Mouse (Mus musculus) CH12.LX (cell line): ENCODE data around the gene Clec2d. TPM values are rescaled to one million over a fixed set of nuclear protein-coding genes. Genes with fewer than 3 reads are reported as not detected.

ENCODE experiments used
- DNase-seq: peaks from one replicate; pipeline ENCODE4 v3.0.0-alpha.2; 2013; ENCODE audit errors: extremely low read depth
- H3K27ac ChIP-seq: 2 replicates; pipeline ENCODE4 v1.5.1; 2012; ENCODE audit warnings: low read depth, mild to moderate bottlenecking, control low read depth, moderate library complexity; ENCODE audit not compliant: insufficient read depth
- H3K27me3 ChIP-seq: replicated peaks from 2 replicates; pipeline ENCODE3; 2012; ENCODE audit warnings: inconsistent platforms
- H3K36me3 ChIP-seq, 2 experiments: replicated peaks in 1 of 2; 2 replicates each; pipeline versions ENCODE3 to v1.6.1; 2012; ENCODE audit warnings: inconsistent platforms in 1 of 2, low read length in 1 of 2, mild to moderate bottlenecking in 1 of 2, mixed read lengths in 1 of 2, moderate library complexity in 1 of 2; ENCODE audit not compliant: control insufficient read depth in 1 of 2, insufficient read depth in 1 of 2
- H3K4me1 ChIP-seq, 2 experiments: 2 replicates each; pipeline ENCODE4 v1.6.1; 2012; ENCODE audit warnings: inconsistent platforms in 1 of 2, moderate library complexity in 1 of 2; ENCODE audit not compliant: insufficient read depth in 2 of 2, control insufficient read depth in 1 of 2
- H3K4me2 ChIP-seq: 2 replicates; pipeline ENCODE4 v1.6.1; 2012; ENCODE audit warnings: low read depth, mild to moderate bottlenecking, control low read depth; ENCODE audit not compliant: poor library complexity, insufficient read depth, severe bottlenecking
- H3K4me3 ChIP-seq, 3 experiments: fragments of 150-350 bp in 1 of 3; sonication (generic) in 1 of 3; replicated peaks in 1 of 3; 2 replicates each; pipeline versions ENCODE3 to v1.5.1; 2011 to 2012; ENCODE audit warnings: low read depth in 2 of 3, low read length in 2 of 3, mild to moderate bottlenecking in 2 of 3, moderate library complexity in 2 of 3, control low read depth in 1 of 3, improper control_type of control experiment in 1 of 3, inconsistent platforms in 1 of 3, mixed read lengths in 1 of 3; ENCODE audit not compliant: poor library complexity in 1 of 3
- H3K79me2 ChIP-seq: replicated peaks from 2 replicates; pipeline ENCODE4 v1.6.1; 2012; ENCODE audit warnings: mild to moderate bottlenecking, moderate library complexity; ENCODE audit not compliant: control insufficient read depth, poor library complexity, insufficient read depth, severe bottlenecking; ENCODE audit errors: extremely low read depth
- H3K9ac ChIP-seq: 2 replicates; pipeline ENCODE4 v1.6.1; 2012; ENCODE audit warnings: low read depth, mild to moderate bottlenecking, control low read depth, moderate library complexity; ENCODE audit not compliant: insufficient read depth
- H3K9me3 ChIP-seq: replicated peaks from 2 replicates; pipeline ENCODE3; 2012; ENCODE audit warnings: low read length, inconsistent platforms, mixed read lengths
- BHLHE40 ChIP-seq: IDR thresholded peaks from 2 replicates; pipeline ENCODE4 v1.6.1; 2011; ENCODE audit warnings: mild to moderate bottlenecking, low read depth, low read length, improper control_type of control experiment
- CHD1 ChIP-seq: IDR thresholded peaks from 2 replicates; pipeline ENCODE4 v1.6.1; 2012; ENCODE audit warnings: low read depth, low read length, improper control_type of control experiment, inconsistent platforms
- CHD2 ChIP-seq: IDR thresholded peaks from 2 replicates; pipeline ENCODE4 v1.6.1; 2011; ENCODE audit warnings: low read length, improper control_type of control experiment
- CTCF ChIP-seq, 2 experiments: IDR thresholded peaks in 1 of 2; conservative IDR thresholded peaks in 1 of 2; 2 replicates each; pipeline ENCODE4 v1.5.1; 2011 to 2012; ENCODE audit warnings: low read depth in 2 of 2, low read length in 2 of 2, improper control_type of control experiment in 1 of 2, inconsistent platforms in 1 of 2, mild to moderate bottlenecking in 1 of 2, moderate library complexity in 1 of 2
- E2F4 ChIP-seq: IDR thresholded peaks from 2 replicates; pipeline ENCODE4 v1.6.1; 2011; ENCODE audit warnings: low read depth, low read length, improper control_type of control experiment; ENCODE audit not compliant: insufficient replicate concordance
- ELF1 ChIP-seq: IDR thresholded peaks from 2 replicates; pipeline ENCODE4 v1.6.1; 2014; ENCODE audit warnings: low read depth, mild to moderate bottlenecking, inconsistent platforms, low read length, improper control_type of control experiment
- EP300 ChIP-seq: IDR thresholded peaks from 2 replicates; pipeline ENCODE4 v1.6.1; 2011; ENCODE audit warnings: low read length, improper control_type of control experiment
- ETS1 ChIP-seq: conservative IDR thresholded peaks from 2 replicates; pipeline ENCODE4 v1.6.1; 2012; ENCODE audit warnings: low read depth, mild to moderate bottlenecking, inconsistent platforms, low read length, improper control_type of control experiment, moderate library complexity
- GABPA ChIP-seq: IDR thresholded peaks from 2 replicates; pipeline ENCODE4 v1.6.1; 2012; ENCODE audit warnings: low read depth, low read length, improper control_type of control experiment, inconsistent platforms; ENCODE audit not compliant: insufficient replicate concordance
- HCFC1 ChIP-seq: IDR thresholded peaks from 2 replicates; pipeline ENCODE4 v1.6.1; 2012; ENCODE audit warnings: low read depth, mild to moderate bottlenecking, inconsistent platforms, low read length, improper control_type of control experiment
- IRF4 ChIP-seq: IDR thresholded peaks from 2 replicates; pipeline ENCODE4 v1.6.1; 2014; ENCODE audit warnings: low read depth, mild to moderate bottlenecking, inconsistent platforms, low read length, improper control_type of control experiment
- JUN ChIP-seq: IDR thresholded peaks from 2 replicates; pipeline ENCODE4 v1.6.1; 2011; ENCODE audit warnings: low read depth, mild to moderate bottlenecking, low read length, improper control_type of control experiment, moderate library complexity; ENCODE audit not compliant: insufficient read depth
- JUND ChIP-seq: conservative IDR thresholded peaks from 2 replicates; pipeline ENCODE4 v1.6.1; 2011; ENCODE audit warnings: low read depth, low read length, improper control_type of control experiment
- KAT2A ChIP-seq: IDR thresholded peaks from 2 replicates; pipeline ENCODE4 v1.6.1; 2012; ENCODE audit warnings: low read length, improper control_type of control experiment, inconsistent platforms; ENCODE audit not compliant: insufficient replicate concordance
- MAFK ChIP-seq: IDR thresholded peaks from 2 replicates; pipeline ENCODE4 v1.6.1; 2011; ENCODE audit warnings: low read length, improper control_type of control experiment; ENCODE audit not compliant: insufficient replicate concordance
- MAX ChIP-seq: IDR thresholded peaks from 2 replicates; pipeline ENCODE4 v1.6.1; 2011; ENCODE audit warnings: low read length, improper control_type of control experiment
- MAZ ChIP-seq: IDR thresholded peaks from 2 replicates; pipeline ENCODE4 v1.6.1; 2012; ENCODE audit warnings: low read depth, mild to moderate bottlenecking, inconsistent platforms, low read length, improper control_type of control experiment, moderate library complexity
- MEF2A ChIP-seq: IDR thresholded peaks from 2 replicates; pipeline ENCODE4 v1.6.1; 2014; ENCODE audit warnings: low read depth, mild to moderate bottlenecking, inconsistent platforms, low read length, improper control_type of control experiment, borderline replicate concordance
- MXI1 ChIP-seq: IDR thresholded peaks from 2 replicates; pipeline ENCODE4 v1.6.1; 2011; ENCODE audit warnings: mild to moderate bottlenecking, low read depth, low read length, improper control_type of control experiment
- MYC ChIP-seq: IDR thresholded peaks from 2 replicates; pipeline ENCODE4 v1.6.1; 2011; ENCODE audit warnings: low read depth, mild to moderate bottlenecking, improper control_type of control experiment, low read length
- NELFE ChIP-seq: IDR thresholded peaks from 2 replicates; pipeline ENCODE4 v1.6.1; 2011; ENCODE audit warnings: low read depth, low read length, improper control_type of control experiment
- NRF1 ChIP-seq: IDR thresholded peaks from 2 replicates; pipeline ENCODE4 v1.6.1; 2014; ENCODE audit warnings: low read depth, mild to moderate bottlenecking, inconsistent platforms, low read length, improper control_type of control experiment, moderate library complexity
- PAX5 ChIP-seq: IDR thresholded peaks from 2 replicates; pipeline ENCODE4 v1.6.1; 2012; ENCODE audit warnings: low read length, inconsistent platforms, mixed read lengths
- POLR2A ChIP-seq: IDR thresholded peaks from 2 replicates; pipeline ENCODE4 v1.6.1; 2011; ENCODE audit warnings: low read depth, mild to moderate bottlenecking, improper control_type of control experiment, low read length
- POLR2AphosphoS2 ChIP-seq: IDR thresholded peaks from 2 replicates; pipeline ENCODE4 v1.6.1; 2011; ENCODE audit warnings: low read depth, low read length, improper control_type of control experiment
- RAD21 ChIP-seq: IDR thresholded peaks from 2 replicates; pipeline ENCODE4 v1.6.1; 2011; ENCODE audit warnings: low read depth, mild to moderate bottlenecking, low read length, improper control_type of control experiment, moderate library complexity
- RCOR1 ChIP-seq: conservative IDR thresholded peaks from 2 replicates; pipeline ENCODE4 v1.6.1; 2012; ENCODE audit warnings: low read depth, mild to moderate bottlenecking, inconsistent platforms, low read length, improper control_type of control experiment
- SIN3A ChIP-seq: IDR thresholded peaks from 2 replicates; pipeline ENCODE4 v1.6.1; 2012; ENCODE audit warnings: low read length, improper control_type of control experiment, inconsistent platforms
- SMC3 ChIP-seq: IDR thresholded peaks from 2 replicates; pipeline ENCODE4 v1.6.1; 2011; ENCODE audit warnings: low read depth, low read length, improper control_type of control experiment
- TBP ChIP-seq: conservative IDR thresholded peaks from 2 replicates; pipeline ENCODE4 v1.6.1; 2011; ENCODE audit warnings: low read depth, low read length, improper control_type of control experiment
- TCF12 ChIP-seq: IDR thresholded peaks from 2 replicates; pipeline ENCODE4 v1.6.1; 2014; ENCODE audit warnings: low read depth, mild to moderate bottlenecking, inconsistent platforms, low read length, improper control_type of control experiment
- UBTF ChIP-seq: IDR thresholded peaks from 2 replicates; pipeline ENCODE4 v1.6.1; 2012; ENCODE audit warnings: low read depth, mild to moderate bottlenecking, inconsistent platforms, low read length, improper control_type of control experiment, moderate library complexity
- USF1 ChIP-seq: IDR thresholded peaks from 2 replicates; pipeline ENCODE4 v1.6.1; 2014; ENCODE audit warnings: low read depth, mild to moderate bottlenecking, inconsistent platforms, low read length, improper control_type of control experiment
- USF2 ChIP-seq: conservative IDR thresholded peaks from 2 replicates; pipeline ENCODE4 v1.6.1; 2011; ENCODE audit warnings: low read depth, low read length, improper control_type of control experiment
- ZC3H11A ChIP-seq: IDR thresholded peaks from 2 replicates; pipeline ENCODE4 v1.6.1; 2012; ENCODE audit warnings: low read depth, mild to moderate bottlenecking, inconsistent platforms, low read length, improper control_type of control experiment
- ZKSCAN1 ChIP-seq: IDR thresholded peaks from 2 replicates; pipeline ENCODE4 v1.6.1; 2012; ENCODE audit warnings: low read depth, inconsistent platforms, low read length, improper control_type of control experiment, borderline replicate concordance
- ZMIZ1 ChIP-seq: IDR thresholded peaks from 2 replicates; pipeline ENCODE4 v1.6.1; 2012; ENCODE audit warnings: low read depth, mild to moderate bottlenecking, inconsistent platforms, low read length, improper control_type of control experiment
- ZNF384 ChIP-seq: IDR thresholded peaks from 2 replicates; pipeline ENCODE4 v1.6.1; 2012; ENCODE audit warnings: low read depth, low read length, improper control_type of control experiment, inconsistent platforms
- dilution Hi-C: fragments of 300-500 bp; cut with MboI; formaldehyde crosslinking; loops from 2 replicates; pipeline ENCODE4 v1.14.3; 2020; ENCODE audit warnings: low sequenced_read_pairs; ENCODE audit not compliant: extremely low pct_unique_long_range_greater_than_20kb, extremely low pct_ligation_motif_present
- in situ Hi-C: fragments of 300-500 bp; cut with MboI; formaldehyde crosslinking; loops from 3 replicates; pipeline ENCODE4 v1.14.3; 2019; ENCODE audit warnings: low sequenced_read_pairs, low pct_ligation_motif_present, low pct_unique_long_range_greater_than_20kb, mixed read lengths
- polyA plus RNA-seq: library from polyadenylated mRNA; unstranded; fragments of >175 nt; gene quantifications from 2 replicates; pipeline ENCODE4 v1.2.1, GENCODE M21; 2012; ENCODE audit warnings: low read depth; ENCODE audit not compliant: insufficient read length
- total RNA-seq, 2 experiments: library from RNA; depleted of rRNA; stranded (reverse); fragments of 300-350 nt in 1 of 2; fragments of >200 nt in 1 of 2; gene quantifications; 2 replicates each; pipeline ENCODE4 v1.2.3; 2012 to 2014

Gene Clec2d
- total and polyA plus RNA-seq, 3 experiments = 5.1 to 50.7 (median 25.9) TPM

GRCm38 (mm10) chr6:129208891-129209519, 28.6 kb downstream of the Clec2d start:
- peak; percentile 63 for DNase-seq
- Histone ChIP-seq H3K9ac (peak overlapping the region; percentile 78), H3K27ac (peak overlapping the region; percentile 85), H3K79me2 (no peaks in the 10 kb centered on the region), H3K27me3 (no peaks in the 10 kb centered on the region), H3K4me2 (peak overlapping the region; percentile 67), H3K4me3 (no peak overlapping the region), H3K4me1 (peaks cover 2 to 40% of the 10 kb centered on the region in 2 experiments; a peak in 2 of 4 replicates), H3K36me3 (no peaks in the 10 kb centered on the region), H3K9me3 (peaks cover 3% of the 10 kb centered on the region)
- in situ Hi-C loops = no loop called here
- TF ChIP-seq RCOR1 (peak; percentile 60; the same call in 1 of the 2 replicates), NELFE (no peak), MXI1 (no peak), PAX5 (no peak), EP300 (peak; percentile 98), ZNF384 (peak; percentile 59), ETS1 (peak; percentile 85), MAZ (0 out of 2 replicates have a peak, but pooled peaks have one; percentile 41), MEF2A (peak; percentile 94), ZMIZ1 (no peak), ELF1 (no peak), SIN3A (peak; percentile 84), SMC3 (peak; percentile 13; the same call in 1 of the 2 replicates), HCFC1 (no peak), USF1 (no peak), E2F4 (no peak), USF2 (no peak), MYC (peak; percentile 37; the same call in 1 of the 2 replicates), CHD2 (peak; percentile 82), ZKSCAN1 (no peak; the same call in 1 of the 2 replicates), JUN (peak; percentile 84), JUND (peak; percentile 93), MAFK (peak; percentile 46; the same call in 1 of the 2 replicates), RAD21 (no peak; the same call in none of the 2 replicates), POLR2A (peak; percentile 25; the same call in 1 of the 2 replicates), UBTF (no peak), CHD1 (no peak; the same call in none of the 2 replicates), GABPA (no peak), CTCF (conservative IDR thresholded peaks at IDR 0.05 in 1 of 2, IDR thresholded peaks at IDR 0.05 in 1 of 2; ENCODE audit: low read depth in 2 of 2, low read length in 2 of 2) (no peak), NRF1 (no peak), BHLHE40 (peak; percentile 75; the same call in 1 of the 2 replicates), IRF4 (peak; percentile 94), ZC3H11A (no peak), TBP (peak; percentile 56; the same call in 1 of the 2 replicates), POLR2AphosphoS2 (no peak), TCF12 (peak; percentile 95), MAX (no peak), KAT2A (0 out of 2 replicates have a peak, but pooled peaks have one; percentile 60)
- dilution Hi-C loops = no loop called here
